Mouse (Mus musculus): ENCODE measurements around the gene Lmbr1.
"Not testable (repeated sequence)": the region's sequence is repeated elsewhere in the genome, so short reads cannot be mapped to it uniquely, and the experiment has no call there.

The Lmbr1 gene

GRCm38 (mm10) chr5:29378298-29379036, at the start of gene Lmbr1:
TSS of gene Lmbr1 (minus strand) at chr5:29378390.
- in situ Hi-C loops (cut with MboI; ENCODE audit: low sequenced_read_pairs): loop anchor here (25.0 kb wide), 1 partner anchor 309 kb away; no protein-coding TSS in a partner anchor

GRCm38 (mm10) chr5:29423330-29423729, 45.1 kb upstream of the Lmbr1 start:
- in situ Hi-C loops (cut with MboI; ENCODE audit: low sequenced_read_pairs): not testable (repeated sequence)

GRCm38 (mm10) chr5:29413041-29413440, 34.9 kb upstream of the Lmbr1 start:
- in situ Hi-C loops (cut with MboI; ENCODE audit: low sequenced_read_pairs): no loop called here

- in situ Hi-C loops (cut with MboI; ENCODE audit: low sequenced_read_pairs): no loop called here
Measured at GRCm38 (mm10) chr5:29410854-29411253, 32.7 kb upstream of the Lmbr1 start.

GRCm38 (mm10) chr5:29398427-29398826, 20.2 kb upstream of the Lmbr1 start:
- in situ Hi-C loops (cut with MboI; ENCODE audit: low sequenced_read_pairs): loop anchor here (25.0 kb wide), 1 partner anchor 289 kb away; no protein-coding TSS in a partner anchor

- in situ Hi-C loops (cut with MboI; ENCODE audit: low sequenced_read_pairs): loop anchor here (25.0 kb wide), 1 partner anchor 298 kb away; no protein-coding TSS in a partner anchor
Measured at GRCm38 (mm10) chr5:29388944-29389765, 11.0 kb upstream of the Lmbr1 start.

GRCm38 (mm10) chr5:29388181-29388943, 10.2 kb upstream of the Lmbr1 start:
- in situ Hi-C loops (cut with MboI; ENCODE audit: low sequenced_read_pairs): loop anchor here (25.0 kb wide), 1 partner anchor 299 kb away; no protein-coding TSS in a partner anchor

- in situ Hi-C loops (cut with MboI; ENCODE audit: low sequenced_read_pairs): loop anchor here (25.0 kb wide), 1 partner anchor 300 kb away; no protein-coding TSS in a partner anchor
Measured at GRCm38 (mm10) chr5:29387591-29387990, 9.4 kb upstream of the Lmbr1 start.

GRCm38 (mm10) chr5:29382776-29383175, 4.6 kb upstream of the Lmbr1 start:
- in situ Hi-C loops (cut with MboI; ENCODE audit: low sequenced_read_pairs): loop anchor here (25.0 kb wide), 1 partner anchor 305 kb away; no protein-coding TSS in a partner anchor

- in situ Hi-C loops (cut with MboI; ENCODE audit: low sequenced_read_pairs): loop anchor here (25.0 kb wide), 1 partner anchor 307 kb away; no protein-coding TSS in a partner anchor
Measured at GRCm38 (mm10) chr5:29380091-29380490, 1.9 kb upstream of the Lmbr1 start.

GRCm38 (mm10) chr5:29377590-29378297, 446 bp downstream of the Lmbr1 start:
- in situ Hi-C loops (cut with MboI; ENCODE audit: low sequenced_read_pairs): loop anchor here (25.0 kb wide), 1 partner anchor 310 kb away; no protein-coding TSS in a partner anchor

GRCm38 (mm10) chr5:29363511-29363910, 14.7 kb downstream of the Lmbr1 start:
- in situ Hi-C loops (cut with MboI; ENCODE audit: low sequenced_read_pairs): no loop called here

GRCm38 (mm10) chr5:29335836-29336235, 42.4 kb downstream of the Lmbr1 start:
- in situ Hi-C loops (cut with MboI; ENCODE audit: low sequenced_read_pairs): no loop called here

GRCm38 (mm10) chr5:29322503-29322902, 55.7 kb downstream of the Lmbr1 start:
- in situ Hi-C loops (cut with MboI; ENCODE audit: low sequenced_read_pairs): no loop called here

- in situ Hi-C loops (cut with MboI; ENCODE audit: low sequenced_read_pairs): no loop called here
Measured at GRCm38 (mm10) chr5:29309191-29309590, 69.0 kb downstream of the Lmbr1 start.

GRCm38 (mm10) chr5:29293194-29293593, 85.0 kb downstream of the Lmbr1 start:
- in situ Hi-C loops (cut with MboI; ENCODE audit: low sequenced_read_pairs): loop anchor here (10.0 kb wide), 1 partner anchor 838 kb away; no protein-coding TSS in a partner anchor

GRCm38 (mm10) chr5:29290110-29290509, 88.1 kb downstream of the Lmbr1 start:
- in situ Hi-C loops (cut with MboI; ENCODE audit: low sequenced_read_pairs): loop anchor here (10.0 kb wide), 1 partner anchor 835 kb away; no protein-coding TSS in a partner anchor

GRCm38 (mm10) chr5:29289703-29290102, 88.5 kb downstream of the Lmbr1 start:
- in situ Hi-C loops (cut with MboI; ENCODE audit: low sequenced_read_pairs): loop anchor here (10.0 kb wide), 1 partner anchor 835 kb away; no protein-coding TSS in a partner anchor

- in situ Hi-C loops (cut with MboI; ENCODE audit: low sequenced_read_pairs): no loop called here
Measured at GRCm38 (mm10) chr5:29281081-29281480, 97.1 kb downstream of the Lmbr1 start.

- in situ Hi-C loops (cut with MboI; ENCODE audit: low sequenced_read_pairs): no loop called here
Measured at GRCm38 (mm10) chr5:29274746-29275145, 103.4 kb downstream of the Lmbr1 start.
